Mouse (Mus musculus) forebrain, embryonic 14.5 days (tissue): ENCODE data around the gene Smarcal1. TPM values are rescaled to one million over a fixed set of nuclear protein-coding genes. Genes with fewer than 3 reads are reported as not detected.

Experiments
- ATAC-seq: fragments of 200-750 bp; cut with Nextera tagmentation; 2 replicates; pipeline ENCODE4 v1.8.0; 2017; ENCODE audit warnings: mild to moderate bottlenecking, moderate library complexity
- DNase-seq: peaks from one replicate; pipeline ENCODE4 v3.0.0-alpha.2; 2015; ENCODE audit warnings: low spot score
- H3K27ac ChIP-seq: fragments of 300-500 bp; sonication (generic); 2 replicates; pipeline ENCODE4 v1.5.1; 2014; ENCODE audit warnings: low read depth, mild to moderate bottlenecking, control low read depth, low read length, moderate library complexity
- H3K27me3 ChIP-seq: fragments of 300-500 bp; sonication (generic); replicated peaks from 2 replicates; pipeline ENCODE4 v1.6.1; 2014; ENCODE audit warnings: low read length, control low read depth, mixed read lengths; ENCODE audit not compliant: control insufficient read depth, insufficient read depth
- H3K36me3 ChIP-seq: fragments of 300-500 bp; sonication (generic); 2 replicates; pipeline ENCODE4 v1.6.1; 2014; ENCODE audit warnings: low read length, control low read depth; ENCODE audit not compliant: control insufficient read depth, insufficient read depth
- H3K4me1 ChIP-seq: fragments of 300-500 bp; sonication (generic); 2 replicates; pipeline ENCODE4 v1.6.1; 2014; ENCODE audit warnings: antibody characterized with exemption, low read length, control low read depth; ENCODE audit not compliant: control insufficient read depth, insufficient read depth
- H3K4me2 ChIP-seq: fragments of 300-500 bp; sonication (generic); 2 replicates; pipeline ENCODE4 v1.6.1; 2014; ENCODE audit warnings: mild to moderate bottlenecking, control low read depth, low read length
- H3K4me3 ChIP-seq: fragments of 300-500 bp; sonication (generic); 2 replicates; pipeline ENCODE4 v1.5.1; 2014; ENCODE audit warnings: low read depth, low read length, control low read depth
- H3K9ac ChIP-seq: fragments of 300-500 bp; sonication (generic); 2 replicates; pipeline ENCODE4 v1.6.1; 2014; ENCODE audit warnings: mild to moderate bottlenecking, low read length, control low read depth, moderate library complexity
- H3K9me3 ChIP-seq: fragments of 300-500 bp; sonication (generic); replicated peaks from 2 replicates; pipeline ENCODE4 v1.6.1; 2016; ENCODE audit warnings: low read length, control low read depth, mixed read lengths; ENCODE audit not compliant: control insufficient read depth
- WGBS: fragments of 180-500 bp; shearing (Covaris S2); extraction: QIAGEN DNeasy Blood & Tissue Kit; methylation state at CpG from one replicate; pipeline ENCODE4 v1.1.7; 2014; 5-methylcytosine and 5-hydroxymethylcytosine counted together
- polyA plus RNA-seq: library from polyadenylated mRNA; unstranded; fragments of >200 nt; fragmentation: Nextera tagmentation; extraction: Ambion mirVana; gene quantifications from 2 replicates; pipeline ENCODE4 v1.2.1, GENCODE M21; 2014

Smarcal1 gene
- polyA plus RNA-seq, 1 experiment from 2014 or later: 28.6 TPM

DNA sequence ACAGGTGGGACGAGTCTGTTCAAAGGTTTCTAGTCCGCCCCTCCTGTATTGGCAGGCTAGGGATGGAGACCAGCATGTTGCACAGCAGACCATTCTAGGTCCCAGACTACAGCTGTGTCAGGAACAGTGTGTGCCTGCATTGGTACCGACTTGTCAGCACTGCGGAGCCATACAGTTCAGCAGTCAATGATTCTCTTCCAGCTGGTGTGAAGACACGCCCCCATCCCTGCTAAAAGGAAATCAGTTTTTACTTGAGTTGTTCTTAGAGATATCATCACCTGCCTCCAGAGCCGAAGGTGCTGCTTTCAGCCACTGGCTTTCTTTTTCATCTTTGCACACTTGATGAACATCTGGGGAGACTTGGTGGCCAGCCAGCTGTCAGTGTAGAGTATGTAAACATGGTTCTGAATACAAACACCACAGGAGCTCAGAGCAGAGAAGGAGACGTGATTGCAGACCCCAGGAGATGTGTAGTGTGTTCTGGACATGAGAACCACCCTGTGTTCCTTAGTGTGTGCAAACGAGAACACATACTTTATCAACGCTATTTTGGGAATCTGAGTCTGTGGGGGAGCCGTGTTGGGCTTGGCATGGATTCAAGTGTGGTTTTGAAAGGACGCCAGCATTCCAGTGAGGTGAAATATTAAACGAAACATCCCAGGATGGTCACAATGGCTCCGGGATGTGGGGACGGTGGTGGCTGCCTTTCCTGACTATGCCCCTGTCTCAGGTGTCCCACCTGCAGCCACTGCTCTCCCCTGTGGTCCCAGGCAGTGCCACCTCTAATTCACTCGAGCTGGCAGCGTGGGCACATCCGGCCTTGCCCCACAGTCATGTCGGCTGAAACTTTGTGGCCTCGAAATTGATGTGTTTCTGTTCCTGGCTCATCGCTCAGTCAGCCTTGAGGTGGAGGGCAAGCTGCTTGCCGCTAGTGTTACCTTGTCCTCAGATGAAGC is 16.4 kb downstream of the Smarcal1 start:
- peak; percentile 20; the same call in 1 of the 2 replicates for ATAC-seq
- no peak for DNase-seq
- Histone ChIP-seq H3K36me3 (peaks cover 78% of the 10 kb centered on the region), H3K27ac (no peak overlapping the region), H3K9ac (no peak overlapping the region), H3K27me3 (no peaks in the 10 kb centered on the region), H3K4me1 (peaks cover 3% of the 10 kb centered on the region; the same call in 1 of the 2 replicates), H3K9me3 (no peaks in the 10 kb centered on the region), H3K4me3 (no peak overlapping the region), H3K4me2 (no peak overlapping the region)
- 67% methylated on average over 21 of the region's 21 CpGs for WGBS

DNA sequence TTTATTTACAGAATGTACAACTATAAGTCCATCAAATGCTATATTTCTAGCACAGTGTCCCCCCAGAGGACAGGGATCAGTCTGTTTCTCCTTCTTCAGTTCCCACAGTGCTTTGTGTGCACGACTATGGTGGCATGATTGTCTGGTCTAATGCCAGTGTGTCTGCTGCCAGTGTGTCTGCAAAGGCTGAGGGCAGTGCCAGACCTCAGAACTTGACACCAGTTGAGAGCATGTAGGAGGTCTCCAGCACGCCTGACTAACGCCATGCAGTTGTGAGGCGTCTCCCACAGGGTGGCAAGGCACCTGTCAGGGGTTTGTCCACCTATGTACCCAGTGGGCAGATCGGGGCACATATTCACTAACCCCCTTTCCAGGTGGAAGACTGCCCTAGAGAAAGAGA is 17.7 kb downstream of the Smarcal1 start:
- H3K27ac ChIP-seq: no peak overlapping the region
- DNase-seq (no peak), ATAC-seq (no peak)
- H3K27me3 ChIP-seq: no peaks in the 10 kb centered on the region
- H3K9me3 ChIP-seq: no peaks in the 10 kb centered on the region
- WGBS: 89% methylated on average over 5 of the region's 5 CpGs
- H3K4me2 ChIP-seq: no peak overlapping the region
- H3K4me1 ChIP-seq: peaks cover 3% of the 10 kb centered on the region; the same call in 1 of the 2 replicates
- peaks cover 75% of the 10 kb centered on the region for H3K36me3 ChIP-seq
- no peak overlapping the region for H3K9ac ChIP-seq
- H3K4me3 ChIP-seq: no peak overlapping the region

- Histone ChIP-seq H3K27me3 (no peaks in the 10 kb centered on the region), H3K9ac (no peak overlapping the region), H3K4me1 (peaks cover 3% of the 10 kb centered on the region; the same call in 1 of the 2 replicates), H3K36me3 (peaks cover 71% of the 10 kb centered on the region), H3K4me3 (no peak overlapping the region), H3K27ac (no peak overlapping the region), H3K9me3 (no peaks in the 10 kb centered on the region), H3K4me2 (no peak overlapping the region)
- no peak for ATAC-seq
- 91% methylated on average over 7 of the region's 7 CpGs for WGBS
- no peak for DNase-seq
Measured at GRCm38 (mm10) chr1:72601233-72601632, 18.2 kb downstream of the Smarcal1 start.

DNA sequence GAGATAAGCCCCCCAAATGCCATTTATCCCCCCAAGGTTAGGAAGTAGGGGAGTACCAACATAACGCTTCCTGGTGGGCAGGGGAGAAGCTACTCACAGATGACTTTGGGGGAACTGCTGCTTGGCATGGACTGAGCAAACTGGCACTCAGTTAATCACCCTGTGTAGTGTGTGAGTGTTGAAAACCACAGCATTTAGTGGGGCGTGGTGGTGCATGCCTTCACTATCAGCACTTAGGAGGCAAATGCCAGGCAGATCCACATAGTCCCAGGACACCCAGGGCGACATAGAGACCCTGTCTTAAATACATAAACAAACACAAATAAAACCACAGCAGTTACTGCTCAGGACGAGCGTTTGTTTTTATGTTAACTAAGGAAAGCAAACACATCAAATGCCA is 19.1 kb downstream of the Smarcal1 start:
- Histone ChIP-seq H3K9me3 (no peaks in the 10 kb centered on the region), H3K4me1 (peaks cover 3% of the 10 kb centered on the region; the same call in 1 of the 2 replicates), H3K36me3 (peaks cover 67% of the 10 kb centered on the region), H3K27ac (no peak overlapping the region), H3K27me3 (no peaks in the 10 kb centered on the region), H3K9ac (no peak overlapping the region), H3K4me2 (no peak overlapping the region), H3K4me3 (no peak overlapping the region)
- ATAC-seq (no peak), DNase-seq (no peak)
- 93% methylated on average over 5 of the region's 5 CpGs for WGBS

- peaks cover 3% of the 10 kb centered on the region; the same call in 1 of the 2 replicates for H3K4me1 ChIP-seq
- WGBS: 92% methylated on average over 5 of the region's 5 CpGs
- no peak overlapping the region for H3K4me3 ChIP-seq
- ATAC-seq (no peak), DNase-seq (no peak)
- H3K27ac ChIP-seq: no peak overlapping the region
- peaks cover 66% of the 10 kb centered on the region for H3K36me3 ChIP-seq
- H3K4me2 ChIP-seq: no peak overlapping the region
- no peaks in the 10 kb centered on the region for H3K9me3 ChIP-seq
- no peaks in the 10 kb centered on the region for H3K27me3 ChIP-seq
- no peak overlapping the region for H3K9ac ChIP-seq
Measured at GRCm38 (mm10) chr1:72602803-72603202, 19.8 kb downstream of the Smarcal1 start.

DNA sequence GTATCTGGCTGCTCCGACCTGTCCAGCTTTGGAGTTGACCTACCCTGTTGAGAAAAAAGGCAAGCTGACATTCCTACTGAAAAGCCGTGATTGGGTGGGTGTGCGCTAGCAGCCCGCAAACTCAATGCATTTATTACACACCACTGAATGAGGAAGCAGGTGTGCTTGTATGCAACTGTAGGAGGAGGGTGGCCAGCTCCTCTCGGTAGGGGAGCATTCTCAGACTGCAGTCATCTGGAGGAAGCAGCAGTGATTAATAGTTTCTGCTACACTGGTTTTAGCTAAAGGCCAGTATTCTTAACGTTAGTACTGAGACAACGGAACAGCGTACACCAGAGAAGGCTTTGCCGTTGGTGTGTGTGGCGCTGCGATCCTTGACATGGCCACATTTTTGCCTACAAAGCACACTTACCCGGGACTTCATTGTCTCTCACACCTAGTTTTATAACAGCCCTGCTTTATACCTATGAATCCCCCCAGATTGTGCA is 23.2 kb downstream of the Smarcal1 start:
- Histone ChIP-seq H3K9ac (no peak overlapping the region), H3K4me2 (no peak overlapping the region), H3K4me1 (no peaks in the 10 kb centered on the region), H3K4me3 (no peak overlapping the region), H3K9me3 (no peaks in the 10 kb centered on the region), H3K27me3 (no peaks in the 10 kb centered on the region), H3K27ac (no peak overlapping the region), H3K36me3 (peaks cover 64% of the 10 kb centered on the region)
- DNase-seq (peak; percentile 4), ATAC-seq (no peak)
- WGBS: 50% methylated on average over 12 of the region's 12 CpGs

GRCm38 (mm10) chr1:72609129-72609528 is 26.1 kb downstream of the Smarcal1 start:
- no peaks in the 10 kb centered on the region for H3K9me3 ChIP-seq
- no peak for ATAC-seq
- DNase-seq: no peak
- no peak overlapping the region for H3K4me3 ChIP-seq
- no peaks in the 10 kb centered on the region for H3K4me1 ChIP-seq
- no peak overlapping the region for H3K27ac ChIP-seq
- no peak overlapping the region for H3K9ac ChIP-seq
- no peaks in the 10 kb centered on the region for H3K27me3 ChIP-seq
- H3K36me3 ChIP-seq: peaks cover 75% of the 10 kb centered on the region
- H3K4me2 ChIP-seq: no peak overlapping the region
- 88% methylated on average over 10 of the region's 10 CpGs for WGBS

DNA sequence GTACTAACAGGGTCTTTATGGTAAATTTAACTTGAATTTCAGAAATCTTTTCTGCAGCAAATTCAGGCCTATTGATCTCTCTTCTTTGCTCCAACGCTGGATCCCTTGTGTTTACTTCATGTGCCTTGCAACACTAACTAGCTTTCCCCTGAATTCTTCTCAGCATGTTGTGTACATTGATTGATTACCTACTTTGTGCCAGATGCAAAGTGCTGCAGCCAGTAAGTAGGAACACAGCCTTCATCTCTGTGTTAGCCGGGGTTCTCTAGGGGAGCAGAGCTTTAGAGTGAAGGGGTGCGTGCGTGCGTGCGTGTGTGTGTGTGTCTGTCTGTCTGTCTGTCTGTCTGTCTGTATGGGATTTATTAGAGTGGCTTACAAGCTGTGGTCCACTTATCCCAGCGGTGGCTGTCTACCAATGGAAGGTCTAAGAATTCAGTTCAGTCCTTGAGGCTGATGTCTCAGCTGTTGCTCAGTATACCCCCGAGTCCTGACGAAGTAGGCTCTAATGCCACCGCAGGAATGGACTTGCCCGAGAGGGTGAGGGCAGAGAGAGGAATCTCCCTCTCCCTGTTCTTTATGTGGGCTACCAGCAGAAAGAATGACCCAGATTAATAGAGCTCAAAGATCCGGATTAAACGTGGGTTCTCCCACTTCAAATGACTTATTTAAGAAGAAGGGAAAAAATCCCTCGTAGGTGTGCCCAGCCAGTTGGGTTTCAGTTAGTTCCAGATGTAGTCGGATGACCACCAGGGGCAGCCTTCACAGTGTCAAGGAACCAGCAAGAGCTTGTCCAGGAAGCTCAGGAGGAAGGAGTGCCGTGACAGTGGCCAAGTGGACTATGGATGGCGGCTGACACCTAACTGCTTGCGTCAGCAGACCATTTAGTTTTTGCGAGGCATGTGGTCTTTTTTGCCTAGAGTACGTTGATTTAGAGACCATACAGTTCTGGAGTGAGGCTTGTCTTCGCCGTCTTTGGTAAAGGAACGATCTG is 27.1 kb downstream of the Smarcal1 start:
- ATAC-seq (no peak), DNase-seq (no peak)
- no peaks in the 10 kb centered on the region for H3K9me3 ChIP-seq
- peaks cover 80% of the 10 kb centered on the region for H3K36me3 ChIP-seq
- no peak overlapping the region for H3K9ac ChIP-seq
- H3K4me1 ChIP-seq: no peaks in the 10 kb centered on the region
- H3K27me3 ChIP-seq: no peaks in the 10 kb centered on the region
- H3K27ac ChIP-seq: no peak overlapping the region
- no peak overlapping the region for H3K4me3 ChIP-seq
- no peak overlapping the region for H3K4me2 ChIP-seq
- WGBS: 88% methylated on average over 23 of the region's 23 CpGs
